Mouse (Mus musculus): ENCODE measurements around the gene Daglb. TPM values are rescaled to one million over a fixed set of nuclear protein-coding genes. Genes with fewer than 3 reads are reported as not detected.

Daglb gene
- total RNA-seq, 1 experiment = 9.5 TPM

GRCm38 (mm10) chr5:143552911-143553310 is 88.5 kb downstream of the Daglb start:
- H3K4me3 ChIP-seq (ENCODE audit: insufficient read depth in 1 of 2, low read depth in 1 of 2, low read length in 2 of 2, poor library complexity in 1 of 2, severe bottlenecking in 1 of 2) = no peak overlapping the region
- no peaks in the 10 kb centered on the region; the same call in 1 of the 2 replicates for H3K36me3 ChIP-seq (ENCODE audit: control insufficient read depth, insufficient read depth, low read length, poor library complexity, severe bottlenecking)
- TF ChIP-seq HCFC1 (IDR thresholded peaks at IDR 0.05; ENCODE audit: borderline replicate concordance, insufficient read depth, low read length) (no peak), CHD2 (IDR thresholded peaks at IDR 0.05; ENCODE audit: low read depth, low read length) (no peak), MAFK (IDR thresholded peaks at IDR 0.05; ENCODE audit: insufficient read depth, low read depth, low read length) (no peak), ZC3H11A (IDR thresholded peaks at IDR 0.05; ENCODE audit: borderline replicate concordance, low read depth, low read length) (no peak), ZNF384 (IDR thresholded peaks at IDR 0.05; ENCODE audit: low read depth, low read length) (no peak)
- no peak for DNase-seq (ENCODE audit: low read depth, low spot score)
- in situ Hi-C loops (cut with MboI; ENCODE audit: low sequenced_read_pairs in 2 of 2, unreplicated experiment in 2 of 2) = no loop called here
- no peaks in the 10 kb centered on the region for H3K9me3 ChIP-seq (ENCODE audit: control insufficient read depth, insufficient read depth, low read depth, low read length)
- no peak overlapping the region for H3K9ac ChIP-seq (ENCODE audit: insufficient read depth, low read depth, low read length, poor library complexity, severe bottlenecking)
- H3K4me1 ChIP-seq (ENCODE audit: control insufficient read depth in 2 of 2, insufficient read depth in 2 of 2, low read length in 2 of 2, poor library complexity in 1 of 2) = peaks cover 0 to 5% of the 10 kb centered on the region in 2 experiments; a peak in 1 of 4 replicates
- H3K27ac ChIP-seq (ENCODE audit: insufficient read depth, low read depth, low read length, poor library complexity, severe bottlenecking) = no peak overlapping the region

DNA sequence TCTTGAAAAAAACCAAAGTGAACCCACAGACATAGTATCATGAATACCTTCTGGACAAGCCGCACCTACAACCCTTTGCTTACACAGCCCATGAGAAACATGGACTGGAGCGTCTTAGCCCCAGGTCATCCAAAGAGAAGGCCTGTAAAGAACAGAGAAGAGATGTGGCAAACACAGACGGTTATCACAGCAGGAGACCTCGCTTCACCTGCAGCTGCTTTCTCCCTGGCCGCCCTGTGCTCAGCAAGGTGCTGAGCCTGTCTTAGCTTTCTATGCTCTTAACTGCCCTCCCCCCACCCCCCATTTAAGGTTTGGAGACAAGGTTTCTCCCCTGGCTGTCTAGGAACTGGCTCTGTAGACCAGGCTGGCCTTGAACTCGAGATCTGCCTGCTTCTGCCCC is 90.8 kb downstream of the Daglb start:
- no peak overlapping the region for H3K9ac ChIP-seq (ENCODE audit: insufficient read depth, low read depth, low read length, poor library complexity, severe bottlenecking)
- no peak overlapping the region for H3K4me3 ChIP-seq (ENCODE audit: insufficient read depth in 1 of 2, low read depth in 1 of 2, low read length in 2 of 2, poor library complexity in 1 of 2, severe bottlenecking in 1 of 2)
- no peak for DNase-seq (ENCODE audit: low read depth, low spot score)
- in situ Hi-C loops (cut with MboI; ENCODE audit: low sequenced_read_pairs in 2 of 2, unreplicated experiment in 2 of 2) = no loop called here
- no peaks in the 10 kb centered on the region for H3K9me3 ChIP-seq (ENCODE audit: control insufficient read depth, insufficient read depth, low read depth, low read length)
- no peaks in the 10 kb centered on the region; the same call in 1 of the 2 replicates for H3K36me3 ChIP-seq (ENCODE audit: control insufficient read depth, insufficient read depth, low read length, poor library complexity, severe bottlenecking)
- no peak overlapping the region for H3K27ac ChIP-seq (ENCODE audit: insufficient read depth, low read depth, low read length, poor library complexity, severe bottlenecking)
- no peak for TF ChIP-seq ZNF384 (IDR thresholded peaks at IDR 0.05; ENCODE audit: low read depth, low read length)
- no peak for TF ChIP-seq CHD2 (IDR thresholded peaks at IDR 0.05; ENCODE audit: low read depth, low read length)
- TF ChIP-seq HCFC1 (IDR thresholded peaks at IDR 0.05; ENCODE audit: borderline replicate concordance, insufficient read depth, low read length) = no peak
- TF ChIP-seq MAFK (IDR thresholded peaks at IDR 0.05; ENCODE audit: insufficient read depth, low read depth, low read length) = no peak
- no peak for TF ChIP-seq ZC3H11A (IDR thresholded peaks at IDR 0.05; ENCODE audit: borderline replicate concordance, low read depth, low read length)
- 0 out of 4 replicates have a peak, but pooled peaks cover 0 to 2% of the 10 kb centered on the region in 2 experiments for H3K4me1 ChIP-seq (ENCODE audit: control insufficient read depth in 2 of 2, insufficient read depth in 2 of 2, low read length in 2 of 2, poor library complexity in 1 of 2)

Other genes with a start within 250 kb of the Daglb start
- not detected in 2 replicates for gene Spdye4a, start 237.7 kb upstream of the Daglb start, total RNA-seq (2012; rRNA removed)
- 8.6 and 9.4 TPM in 2 replicates for gene Zfp12, start 229.4 kb upstream of the Daglb start, total RNA-seq (2012; rRNA removed)
- gene Zfp316, start 194.6 kb upstream of the Daglb start, total RNA-seq (2012; rRNA removed) = 1.6 and 2.7 TPM in 2 replicates
- 0.67 and 0.69 TPM in 2 replicates for gene Zfp853, start 171.0 kb upstream of the Daglb start, total RNA-seq (2012; rRNA removed)
- 17.9 and 20.2 TPM in 2 replicates for gene E130309D02Rik, start 149.2 kb upstream of the Daglb start, total RNA-seq (2012; rRNA removed)
- 27.7 and 29.3 TPM in 2 replicates for gene Zdhhc4, start 135.3 kb upstream of the Daglb start, total RNA-seq (2012; rRNA removed)
- 0.16 and 0.58 TPM in 2 replicates for gene Grid2ip, start 107.2 kb upstream of the Daglb start, total RNA-seq (2012; rRNA removed)
- 172 and 184 TPM in 2 replicates for gene Kdelr2, start 60.7 kb upstream of the Daglb start, total RNA-seq (2012; rRNA removed)
- 90.3 and 122 TPM in 2 replicates for gene Rac1, start 63.5 kb downstream of the Daglb start, total RNA-seq (2012; rRNA removed)
- 8.4 and 11.0 TPM in 2 replicates for gene Cyth3, start 157.9 kb downstream of the Daglb start, total RNA-seq (2012; rRNA removed)

Measured in ES-E14 (cell line).